Mouse (Mus musculus) ES-Bruce4 (cell line): ENCODE results near the gene Sipa1l1.

Experiments
- CTCF ChIP-seq: IDR thresholded peaks from one replicate; pipeline ENCODE4 v1.8.1; 2011; ENCODE audit warnings: low read depth, low read length
- EP300 ChIP-seq: IDR thresholded peaks from 2 replicates; pipeline ENCODE4 v1.6.1; 2011; ENCODE audit warnings: low read depth, low read length; ENCODE audit not compliant: insufficient read depth
- POLR2A ChIP-seq: IDR thresholded peaks from one replicate; pipeline ENCODE4 v1.8.1; 2011; ENCODE audit warnings: low read length; ENCODE audit not compliant: insufficient read depth

GRCm38 (mm10) chr12:82479393-82479792 is 310.3 kb downstream of the Sipa1l1 start:
- TF ChIP-seq POLR2A, result no peak
- no peak for TF ChIP-seq EP300
- TF ChIP-seq CTCF, result no peak
